Mouse (Mus musculus): ENCODE results near the gene Cd79a.
"Not testable (repeated sequence)": the region's sequence is repeated elsewhere in the genome, so short reads cannot be mapped to it uniquely, and the experiment has no call there.

The Cd79a gene

DNA sequence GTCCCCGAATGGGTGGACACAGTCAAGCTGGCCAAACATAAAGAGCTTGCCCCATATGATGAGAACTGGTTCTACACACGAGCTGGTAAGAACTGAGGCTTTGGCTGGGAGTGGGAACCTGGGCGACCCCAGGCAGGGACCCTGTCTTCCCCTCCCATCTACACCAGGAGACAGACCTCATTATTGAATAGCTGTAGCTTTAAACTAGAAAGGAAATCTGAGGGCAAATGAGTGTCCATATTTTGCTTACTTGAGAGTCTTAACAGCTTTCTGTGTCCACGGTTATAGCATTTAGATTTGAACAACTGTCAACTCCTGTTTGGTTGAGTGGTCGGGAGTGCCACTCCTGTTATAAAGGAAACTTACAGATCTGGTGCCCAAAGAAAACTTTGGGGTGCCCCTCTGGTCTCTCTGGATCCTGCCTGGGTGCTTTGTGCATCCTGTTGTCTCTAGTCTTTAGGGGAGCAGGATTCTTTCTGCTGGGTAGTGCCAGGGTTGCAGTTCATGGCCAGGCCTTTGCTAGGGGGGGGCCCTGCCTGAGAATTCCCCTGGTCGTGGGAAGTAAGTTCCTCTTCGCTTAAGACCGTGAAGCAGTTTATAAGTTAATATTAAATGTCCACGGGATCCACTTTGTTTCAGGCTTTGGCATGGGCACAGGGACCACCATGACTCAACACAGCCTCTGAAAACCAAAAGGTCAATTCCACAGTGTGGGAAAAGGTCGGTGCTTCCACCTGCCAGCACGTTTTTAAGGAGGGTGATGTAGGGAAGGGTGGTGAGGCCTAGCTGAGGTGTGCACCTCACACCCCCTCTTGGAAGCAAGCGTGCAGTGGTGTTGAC, 11.5 kb upstream of the Cd79a start:
- DNase-seq (ENCODE audit: low read depth, low spot score) = no peak

DNA sequence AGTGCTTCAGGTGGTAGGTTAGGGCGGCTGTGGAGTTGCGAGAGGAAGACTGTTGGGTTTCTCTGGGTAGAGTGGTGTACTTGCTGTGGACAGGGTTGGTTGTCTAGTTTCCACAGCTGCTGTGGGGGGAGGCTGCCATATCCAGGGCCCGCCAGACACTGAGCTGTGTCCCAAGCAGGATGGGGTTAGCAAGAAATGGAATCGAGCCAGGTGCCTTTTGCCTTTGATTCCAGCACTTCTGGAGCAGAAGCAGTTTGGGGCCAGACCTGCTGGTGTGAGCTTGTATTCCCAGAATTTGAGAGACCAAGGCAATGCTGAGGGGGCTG, 10.9 kb upstream of the Cd79a start:
- DNase-seq (ENCODE audit: low read depth, low spot score) = no peak

DNA sequence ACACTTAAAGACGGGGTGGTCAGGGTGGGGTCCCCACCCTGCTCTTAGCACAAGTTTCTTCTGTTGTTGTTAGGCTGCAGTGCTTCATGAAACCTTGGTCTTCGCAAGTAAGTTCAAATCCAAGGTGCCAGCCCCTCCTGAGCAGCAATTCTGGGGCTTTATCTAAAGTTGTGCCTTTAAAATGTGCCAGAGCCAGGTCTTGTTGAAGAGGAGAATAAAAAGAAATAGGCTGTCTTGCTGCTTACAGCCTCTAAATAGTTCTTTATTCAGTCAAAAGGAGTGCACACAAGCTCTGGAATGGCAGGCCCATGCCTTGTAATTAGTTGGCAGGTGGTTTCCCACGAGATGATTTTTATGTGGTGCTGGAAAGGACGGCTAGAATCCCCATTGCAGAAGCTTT, 10.1 kb upstream of the Cd79a start:
- no peak for DNase-seq (ENCODE audit: low read depth, low spot score)

DNA sequence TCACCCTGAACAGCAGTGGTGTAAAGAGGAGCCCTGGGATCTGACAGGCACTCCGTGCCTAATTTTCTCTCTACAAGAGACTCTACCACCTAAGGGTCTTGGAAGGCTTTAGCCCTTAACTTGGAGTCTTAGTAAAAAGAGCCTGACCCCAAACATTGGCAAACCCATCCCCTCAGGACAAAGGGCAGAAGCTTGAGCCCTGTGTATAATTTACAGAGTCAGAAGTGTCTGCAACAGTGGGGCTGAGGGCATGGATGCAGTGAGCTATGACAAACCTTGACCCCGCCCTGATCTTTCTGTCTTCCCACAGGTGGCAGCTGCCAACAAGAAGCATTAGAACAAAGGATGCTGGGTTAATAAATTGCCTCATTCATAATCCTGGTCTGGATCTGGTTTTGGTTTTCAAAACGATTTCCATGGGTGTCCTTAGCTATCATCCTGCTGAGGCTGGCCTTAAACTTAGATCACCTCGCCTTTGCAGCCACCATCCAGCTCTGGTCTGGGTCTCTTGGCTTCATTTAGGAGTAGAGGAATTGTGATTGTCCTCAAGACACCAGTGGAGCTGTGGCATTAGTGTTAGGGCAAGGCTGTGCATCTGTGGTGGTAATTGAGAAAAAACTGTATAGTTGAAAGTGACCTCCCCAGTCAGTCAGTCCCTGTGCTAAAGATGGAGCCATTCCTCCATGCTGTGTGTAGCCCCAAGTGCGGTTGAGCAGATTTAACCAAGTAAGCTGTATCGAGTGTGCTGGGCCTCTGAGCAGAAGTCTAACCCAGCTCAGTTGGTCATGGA, 7.6 kb upstream of the Cd79a start:
- DNase-seq (ENCODE audit: low read depth, low spot score) = no peak

GRCm38 (mm10) chr7:24890281-24891216, 6.6 kb upstream of the Cd79a start:
- DNase-seq (ENCODE audit: low read depth, low spot score) = peak; percentile 90

GRCm38 (mm10) chr7:24891241-24892124, 5.7 kb upstream of the Cd79a start:
- no peak for DNase-seq (ENCODE audit: low read depth, low spot score)

DNA sequence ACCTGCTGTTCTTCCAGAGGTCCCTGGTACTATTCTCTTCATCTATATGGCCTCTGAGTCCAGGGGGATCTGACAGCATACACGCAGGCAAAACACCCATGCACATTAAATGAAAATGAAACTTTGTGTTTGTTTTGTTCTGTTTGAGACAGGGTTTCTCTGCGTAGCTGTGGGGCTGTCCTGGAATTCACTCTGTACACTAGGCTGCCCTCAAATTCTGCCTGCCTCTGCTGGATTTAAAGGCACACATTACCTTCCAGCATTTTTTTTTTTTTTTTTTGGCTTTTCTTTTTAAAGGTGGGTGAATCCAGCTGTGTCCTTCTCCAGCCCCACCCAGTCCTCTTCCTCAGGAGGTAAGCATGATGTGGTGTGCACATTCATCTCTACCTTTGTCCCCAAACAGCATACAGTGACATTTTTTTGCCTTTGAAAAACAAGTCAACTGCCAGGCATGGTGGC, 5.0 kb upstream of the Cd79a start:
- DNase-seq (ENCODE audit: low read depth, low spot score) = peak; percentile 44

DNA sequence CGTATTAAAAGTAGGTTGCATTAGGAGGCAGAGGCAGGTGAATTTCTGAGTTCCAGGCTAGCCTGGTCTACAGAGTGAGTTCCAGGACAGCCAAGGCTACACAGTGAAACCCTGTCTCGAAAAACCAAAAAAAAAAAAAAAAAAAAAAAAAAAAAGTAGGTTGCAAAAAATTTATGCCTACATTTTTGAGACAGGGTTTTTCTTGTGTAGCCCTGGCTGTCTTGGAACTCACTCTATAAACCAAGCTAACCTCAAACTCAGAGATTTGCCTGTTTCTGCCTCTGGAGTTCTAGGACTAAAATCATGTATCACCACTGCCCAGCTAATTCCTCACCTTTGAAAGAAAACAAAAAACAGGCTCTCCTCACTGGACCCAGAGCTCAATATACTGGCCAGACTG, 1.4 kb upstream of the Cd79a start:
- not testable (repeated sequence) for DNase-seq (ENCODE audit: low read depth, low spot score)

- no peak for DNase-seq (ENCODE audit: low read depth, low spot score)
Measured at GRCm38 (mm10) chr7:24896269-24896668, 912 bp upstream of the Cd79a start.

GRCm38 (mm10) chr7:24897959-24898358, 778 bp downstream of the Cd79a start:
- no peak for DNase-seq (ENCODE audit: low read depth, low spot score)

GRCm38 (mm10) chr7:24901114-24901513, 3.9 kb downstream of the Cd79a start:
- DNase-seq (ENCODE audit: low read depth, low spot score) = peak; percentile 37

DNA sequence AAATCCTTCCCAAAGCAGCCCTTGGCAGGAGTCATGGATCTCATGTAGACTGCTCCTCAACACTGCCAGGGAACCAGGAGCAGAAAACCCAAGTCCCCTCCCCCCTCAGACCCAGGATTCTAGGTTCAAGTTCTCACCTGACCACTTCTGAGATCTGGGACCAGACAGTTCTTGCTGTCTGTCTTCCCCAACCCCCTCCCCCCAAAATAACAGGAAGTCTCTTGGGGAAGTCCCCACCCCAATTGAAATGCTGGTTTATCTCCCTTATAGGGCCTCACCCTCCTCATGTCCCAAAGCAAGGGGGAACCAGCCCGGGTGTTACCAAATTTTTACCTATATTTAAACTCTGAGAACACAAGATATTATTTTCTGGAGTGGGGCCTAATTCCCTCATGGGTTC, 4.7 kb downstream of the Cd79a start:
- peak; percentile 79 for DNase-seq (ENCODE audit: low read depth, low spot score)

- no peak for DNase-seq (ENCODE audit: low read depth, low spot score)
Measured at GRCm38 (mm10) chr7:24902264-24902629, 5.1 kb downstream of the Cd79a start.

GRCm38 (mm10) chr7:24902630-24903443, 5.7 kb downstream of the Cd79a start, which contains the start of gene Arhgef1:
TSS of gene Arhgef1 (plus strand) at chr7:24902912.
- peak; percentile 85 for DNase-seq (ENCODE audit: low read depth, low spot score)

GRCm38 (mm10) chr7:24903444-24903825, 6.3 kb downstream of the Cd79a start:
- DNase-seq (ENCODE audit: low read depth, low spot score) = peak; percentile 44

DNA sequence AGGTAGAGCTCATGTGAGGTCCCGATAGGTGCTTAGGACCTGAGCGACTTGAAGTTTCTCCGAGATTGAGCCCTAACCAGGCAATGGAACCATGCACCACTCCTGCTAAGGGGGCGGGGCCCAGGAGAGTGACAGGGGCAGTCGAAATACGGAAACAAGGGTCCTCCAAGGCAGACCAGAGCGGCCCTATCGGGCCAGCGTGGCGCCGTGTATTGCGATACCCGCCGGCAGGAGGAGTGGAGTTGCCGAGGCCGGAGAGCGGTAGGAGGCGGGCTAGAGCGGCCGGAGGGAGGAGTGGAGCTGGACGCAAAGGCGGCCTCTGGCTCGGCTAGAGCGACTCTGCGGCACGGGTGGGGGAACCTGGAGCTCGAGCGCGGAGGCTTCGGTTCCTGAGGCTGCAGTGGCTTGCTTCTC, 6.9 kb downstream of the Cd79a start:
- DNase-seq (ENCODE audit: low read depth, low spot score) = peak; percentile 97

- peak; percentile 81 for DNase-seq (ENCODE audit: low read depth, low spot score)
Measured at GRCm38 (mm10) chr7:24904936-24905335, 7.8 kb downstream of the Cd79a start.

DNA sequence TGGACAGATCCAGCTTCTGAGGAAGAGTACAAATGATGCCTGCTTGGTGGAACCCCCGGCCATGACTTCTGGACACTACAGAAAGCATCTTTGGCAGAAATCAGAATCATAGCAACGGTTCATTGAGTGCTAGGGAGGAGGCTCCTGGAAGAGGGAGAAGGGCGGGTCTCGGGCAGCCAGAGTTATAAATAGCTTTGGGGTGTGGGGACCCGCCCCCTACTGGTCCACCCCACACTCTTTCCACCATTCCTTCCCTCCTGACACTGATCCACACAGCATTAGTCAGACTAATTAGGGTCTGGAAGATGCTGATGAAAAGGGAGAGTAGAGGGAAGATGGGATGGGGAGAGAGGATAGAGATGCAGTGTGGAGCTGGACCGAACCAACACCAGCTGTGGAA, 9.4 kb downstream of the Cd79a start:
- DNase-seq (ENCODE audit: low read depth, low spot score) = peak; percentile 49

DNA sequence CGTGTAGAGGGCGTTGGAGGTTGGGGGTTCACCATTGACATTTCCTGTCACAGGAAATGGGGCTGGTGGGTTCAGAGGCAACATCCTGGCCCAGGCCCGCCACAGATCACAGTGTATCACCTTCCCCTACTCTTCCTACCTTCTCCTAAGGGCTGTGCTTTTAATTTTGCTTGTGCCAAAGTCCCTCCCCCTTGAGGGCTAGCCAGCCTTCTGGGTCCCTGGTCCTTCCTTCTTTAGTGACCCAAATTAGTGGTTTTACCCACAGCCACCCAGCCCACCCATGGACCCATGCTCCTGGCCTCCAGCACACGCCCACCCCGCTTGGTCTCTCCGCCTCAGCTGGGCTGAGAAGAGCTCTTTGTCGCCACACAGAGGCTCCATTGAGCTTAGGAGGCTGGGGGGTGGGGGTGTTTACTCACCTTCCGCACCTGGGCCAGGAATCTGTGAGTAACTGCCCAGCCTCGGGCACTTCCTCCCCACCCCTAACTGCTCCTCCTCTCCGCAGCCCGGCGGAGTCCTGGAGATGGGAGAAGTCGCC, 10.1 kb downstream of the Cd79a start:
- DNase-seq (ENCODE audit: low read depth, low spot score) = peak; percentile 87

DNA sequence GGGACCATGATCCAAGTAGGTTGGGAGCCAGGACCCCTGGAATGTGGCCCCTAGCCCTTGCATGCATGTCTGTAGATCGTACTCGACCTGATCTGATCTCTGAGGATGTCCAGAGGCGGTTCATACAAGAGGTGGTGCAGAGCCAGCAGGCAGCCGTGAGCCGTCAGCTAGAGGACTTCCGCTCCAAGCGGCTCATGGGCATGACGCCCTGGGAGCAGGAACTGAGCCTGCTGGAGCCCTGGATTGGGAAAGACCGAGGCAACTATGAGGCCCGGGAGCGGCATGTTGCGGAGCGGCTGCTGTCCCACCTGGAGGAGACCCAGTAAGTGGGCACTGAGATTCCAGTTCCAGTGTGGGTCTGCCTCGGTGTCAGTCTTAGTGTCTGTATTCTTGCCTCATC, 15.3 kb downstream of the Cd79a start:
- no peak for DNase-seq (ENCODE audit: low read depth, low spot score)
